Mouse (Mus musculus) MEL (cell line): ENCODE measurements around the gene Tep1. TPM values are rescaled to one million over a fixed set of nuclear protein-coding genes. Genes with fewer than 3 reads are reported as not detected.
"Not testable (repeated sequence)": the region's sequence is repeated elsewhere in the genome, so short reads cannot be mapped to it uniquely, and the experiment has no call there.

ENCODE experiments used
- DNase-seq: peaks from one replicate; pipeline ENCODE4 v3.0.0; 2011; ENCODE audit warnings: low read depth, low spot score
- H3K27ac ChIP-seq: 2 replicates; pipeline ENCODE4 v1.5.1; 2012; ENCODE audit warnings: low read depth, mild to moderate bottlenecking, control low read depth, low read length, moderate library complexity; ENCODE audit not compliant: control insufficient read depth
- H3K27me3 ChIP-seq, 2 experiments: fragments of 150-350 bp in 1 of 2; sonication (generic) in 1 of 2; 2 replicates each; pipeline ENCODE4 v1.6.1; 2012; ENCODE audit warnings: low read length in 2 of 2, mild to moderate bottlenecking in 2 of 2, improper control_type of control experiment in 1 of 2, moderate library complexity in 1 of 2; ENCODE audit not compliant: insufficient read depth in 2 of 2, control insufficient read depth in 1 of 2
- H3K36me3 ChIP-seq, 2 experiments: 2 replicates each; pipeline ENCODE4 v1.6.1; 2012 to 2014; ENCODE audit warnings: low read length in 2 of 2, improper control_type of control experiment in 1 of 2, inconsistent platforms in 1 of 2, mild to moderate bottlenecking in 1 of 2; ENCODE audit not compliant: insufficient read depth in 2 of 2, control insufficient read depth in 1 of 2
- H3K4me1 ChIP-seq, 2 experiments: fragments of 150-350 bp in 1 of 2; sonication (generic) in 1 of 2; 2 replicates each; pipeline ENCODE4 v1.6.1; 2012; ENCODE audit warnings: low read length in 2 of 2, improper control_type of control experiment in 1 of 2, mild to moderate bottlenecking in 1 of 2; ENCODE audit not compliant: insufficient read depth in 2 of 2, control insufficient read depth in 1 of 2
- H3K4me3 ChIP-seq, 2 experiments: fragments of 150-350 bp in 1 of 2; sonication (generic) in 1 of 2; 2 replicates each; pipeline ENCODE4 v1.5.1; 2012; ENCODE audit warnings: low read depth in 2 of 2, low read length in 2 of 2, mild to moderate bottlenecking in 2 of 2, moderate library complexity in 2 of 2, control low read depth in 1 of 2, improper control_type of control experiment in 1 of 2; ENCODE audit not compliant: control insufficient read depth in 1 of 2, insufficient read depth in 1 of 2
- H3K79me2 ChIP-seq: 2 replicates; pipeline ENCODE4 v1.6.1; 2012; ENCODE audit warnings: mild to moderate bottlenecking, low read length, moderate library complexity; ENCODE audit not compliant: control insufficient read depth, poor library complexity, insufficient read depth
- H3K9ac ChIP-seq: 2 replicates; pipeline ENCODE4 v1.6.1; 2012; ENCODE audit warnings: low read depth, mild to moderate bottlenecking, control low read depth, low read length, moderate library complexity; ENCODE audit not compliant: control insufficient read depth, poor library complexity, severe bottlenecking
- H3K9me3 ChIP-seq: fragments of 150-350 bp; sonication (generic); replicated peaks from 2 replicates; pipeline ENCODE4 v1.6.1; 2012; ENCODE audit warnings: mild to moderate bottlenecking, low read length, improper control_type of control experiment, moderate library complexity; ENCODE audit not compliant: insufficient read depth
- BHLHE40 ChIP-seq: IDR thresholded peaks from 2 replicates; pipeline ENCODE4 v1.6.1; 2012; ENCODE audit warnings: low read depth, mild to moderate bottlenecking, inconsistent platforms, low read length, improper control_type of control experiment, borderline replicate concordance
- CHD1 ChIP-seq: IDR thresholded peaks from 2 replicates; pipeline ENCODE4 v1.6.1; 2012; ENCODE audit warnings: low read depth, mild to moderate bottlenecking, inconsistent platforms, low read length, improper control_type of control experiment
- E2F4 ChIP-seq: IDR thresholded peaks from 2 replicates; pipeline ENCODE4 v1.6.1; 2011; ENCODE audit warnings: low read depth, low read length, improper control_type of control experiment, borderline replicate concordance
- ELF1 ChIP-seq: IDR thresholded peaks from 2 replicates; pipeline ENCODE4 v1.6.1; 2014; ENCODE audit warnings: low read depth, mild to moderate bottlenecking, inconsistent platforms, low read length, improper control_type of control experiment, moderate library complexity
- EP300 ChIP-seq, 2 experiments: IDR thresholded peaks; 2 replicates each; pipeline ENCODE4 v1.6.1; 2011; ENCODE audit warnings: improper control_type of control experiment in 2 of 2, low read length in 2 of 2, low read depth in 1 of 2, mild to moderate bottlenecking in 1 of 2
- ETS1 ChIP-seq: IDR thresholded peaks from 2 replicates; pipeline ENCODE4 v1.6.1; 2012; ENCODE audit warnings: low read depth, mild to moderate bottlenecking, inconsistent platforms, low read length, improper control_type of control experiment, moderate library complexity
- GATA1 ChIP-seq: IDR thresholded peaks from 2 replicates; pipeline ENCODE4 v1.6.1; 2011; ENCODE audit warnings: low read depth, low read length, improper control_type of control experiment
- KAT2A ChIP-seq: conservative IDR thresholded peaks from 2 replicates; pipeline ENCODE4 v1.6.1; 2012; ENCODE audit warnings: low read depth, low read length, improper control_type of control experiment, inconsistent platforms
- MAFK ChIP-seq: IDR thresholded peaks from 2 replicates; pipeline ENCODE4 v1.6.1; 2011; ENCODE audit warnings: low read depth, mild to moderate bottlenecking, low read length, improper control_type of control experiment, borderline replicate concordance
- MXI1 ChIP-seq: IDR thresholded peaks from 2 replicates; pipeline ENCODE4 v1.6.1; 2011; ENCODE audit warnings: mild to moderate bottlenecking, low read depth, low read length, improper control_type of control experiment
- MYB ChIP-seq: IDR thresholded peaks from 2 replicates; pipeline ENCODE4 v1.6.1; 2011; ENCODE audit warnings: mild to moderate bottlenecking, low read depth, low read length, improper control_type of control experiment
- POLR2A ChIP-seq, 2 experiments: IDR thresholded peaks; 2 replicates each; pipeline ENCODE4 v1.6.1; 2011 to 2012; ENCODE audit warnings: low read length in 2 of 2, mild to moderate bottlenecking in 2 of 2, control low read depth in 1 of 2, improper control_type of control experiment in 1 of 2, low read depth in 1 of 2, moderate library complexity in 1 of 2; ENCODE audit not compliant: control insufficient read depth in 1 of 2, insufficient read depth in 1 of 2, poor library complexity in 1 of 2
- RAD21 ChIP-seq: IDR thresholded peaks from 2 replicates; pipeline ENCODE4 v1.6.1; 2011; ENCODE audit warnings: mild to moderate bottlenecking, low read depth, low read length, improper control_type of control experiment
- SMC3 ChIP-seq: IDR thresholded peaks from 2 replicates; pipeline ENCODE4 v1.6.1; 2011; ENCODE audit warnings: low read depth, low read length, improper control_type of control experiment
- TAL1 ChIP-seq: IDR thresholded peaks from 2 replicates; pipeline ENCODE4 v1.6.1; 2012; ENCODE audit warnings: mild to moderate bottlenecking, inconsistent platforms, low read length, moderate library complexity, mixed read lengths
- TBP ChIP-seq: IDR thresholded peaks from 2 replicates; pipeline ENCODE4 v1.8.0; 2011; ENCODE audit warnings: low read depth, low read length, improper control_type of control experiment
- USF1 ChIP-seq: IDR thresholded peaks from 2 replicates; pipeline ENCODE4 v1.6.1; 2014; ENCODE audit warnings: low read depth, mild to moderate bottlenecking, inconsistent platforms, low read length, improper control_type of control experiment, moderate library complexity
- USF2 ChIP-seq, 2 experiments: IDR thresholded peaks; 2 replicates each; pipeline ENCODE4 v1.6.1; 2011 to 2012; ENCODE audit warnings: improper control_type of control experiment in 2 of 2, low read length in 2 of 2, borderline replicate concordance in 1 of 2, inconsistent platforms in 1 of 2, low read depth in 1 of 2, mild to moderate bottlenecking in 1 of 2; ENCODE audit not compliant: insufficient read depth in 1 of 2
- ZKSCAN1 ChIP-seq: IDR thresholded peaks from 2 replicates; pipeline ENCODE4 v1.6.1; 2012; ENCODE audit warnings: low read depth, mild to moderate bottlenecking, inconsistent platforms, low read length, improper control_type of control experiment, moderate library complexity
- ZNF384 ChIP-seq: IDR thresholded peaks from 2 replicates; pipeline ENCODE4 v1.6.1; 2012; ENCODE audit warnings: low read depth, mild to moderate bottlenecking, inconsistent platforms, low read length, improper control_type of control experiment
- polyA plus RNA-seq, 2 experiments: library from polyadenylated mRNA; stranded (reverse) in 1 of 2; unstranded in 1 of 2; fragments of >175 nt in 1 of 2; fragments of >200 nt in 1 of 2; gene quantifications; 2 replicates each; pipeline versions ENCODE4 v1.2.1 to v1.2.4; 2012; ENCODE audit warnings: low replicate concordance in 2 of 2, low read depth in 1 of 2; ENCODE audit not compliant: insufficient read length in 2 of 2, insufficient read depth in 1 of 2, missing spikeins in 1 of 2
- total RNA-seq: library from RNA; depleted of rRNA; stranded (reverse); fragments of 300-350 nt; gene quantifications from 2 replicates; pipeline ENCODE4 v1.2.3, GENCODE M21; 2012

Gene Tep1
- total and polyA plus RNA-seq, 3 experiments, result 13.7 to 36.8 TPM; not detected in 1

- Histone ChIP-seq H3K36me3 (no peaks in the 10 kb centered on the region), H3K79me2 (no peaks in the 10 kb centered on the region), H3K9ac (no peak overlapping the region), H3K27me3 (no peaks in the 10 kb centered on the region), H3K4me3 (no peak overlapping the region), H3K4me1 (no peaks in the 10 kb centered on the region), H3K27ac (no peak overlapping the region), H3K9me3 (no peaks in the 10 kb centered on the region)
- TF ChIP-seq KAT2A (no peak), CHD1 (no peak), SMC3 (no peak), TAL1 (no peak), E2F4 (no peak), GATA1 (no peak), POLR2A (IDR thresholded peaks at IDR 0.05; ENCODE audit: control insufficient read depth in 1 of 2, insufficient read depth in 1 of 2, low read depth in 1 of 2, low read length in 2 of 2, poor library complexity in 1 of 2) (no peak), EP300 (IDR thresholded peaks at IDR 0.05; ENCODE audit: low read depth in 1 of 2, low read length in 2 of 2) (no peak), MXI1 (no peak), MYB (no peak), ZKSCAN1 (no peak), ELF1 (no peak), ETS1 (no peak), USF2 (IDR thresholded peaks at IDR 0.05; ENCODE audit: borderline replicate concordance in 1 of 2, insufficient read depth in 1 of 2, low read depth in 1 of 2, low read length in 2 of 2) (no peak), RAD21 (no peak), USF1 (no peak), ZNF384 (no peak), BHLHE40 (no peak), TBP (no peak), MAFK (no peak)
- no peak for DNase-seq
Measured at GRCm38 (mm10) chr14:50908126-50908525, 37.8 kb upstream of the Tep1 start.

- H3K4me3 ChIP-seq, H3K9ac ChIP-seq, H3K36me3 ChIP-seq, H3K9me3 ChIP-seq, H3K79me2 ChIP-seq, DNase-seq, H3K27ac ChIP-seq, H3K4me1 ChIP-seq, H3K27me3 ChIP-seq: not testable (repeated sequence)
Measured at GRCm38 (mm10) chr14:50905327-50905726, 35.0 kb upstream of the Tep1 start.
